Mouse (Mus musculus): ENCODE data around the gene Scaf11.
A peak's percentile ranks its signal among the peaks of the same experiment; 100 is the strongest.
"Not testable (repeated sequence)": the region's sequence is repeated elsewhere in the genome, so short reads cannot be mapped to it uniquely, and the experiment has no call there.

Scaf11 gene

GRCm38 (mm10) chr15:96463821-96464220 lies 3.2 kb upstream of the Scaf11 start:
- DNase-seq = no peak

GRCm38 (mm10) chr15:96462611-96463010 lies 2.0 kb upstream of the Scaf11 start:
- no peak for DNase-seq

- peak; percentile 58 for DNase-seq
These were observed 1.2 kb upstream of the Scaf11 start for GRCm38 (mm10) chr15:96461541-96462512.

- DNase-seq = no peak
These were observed 253 bp downstream of the Scaf11 start for GRCm38 (mm10) chr15:96460451-96460729.

DNA sequence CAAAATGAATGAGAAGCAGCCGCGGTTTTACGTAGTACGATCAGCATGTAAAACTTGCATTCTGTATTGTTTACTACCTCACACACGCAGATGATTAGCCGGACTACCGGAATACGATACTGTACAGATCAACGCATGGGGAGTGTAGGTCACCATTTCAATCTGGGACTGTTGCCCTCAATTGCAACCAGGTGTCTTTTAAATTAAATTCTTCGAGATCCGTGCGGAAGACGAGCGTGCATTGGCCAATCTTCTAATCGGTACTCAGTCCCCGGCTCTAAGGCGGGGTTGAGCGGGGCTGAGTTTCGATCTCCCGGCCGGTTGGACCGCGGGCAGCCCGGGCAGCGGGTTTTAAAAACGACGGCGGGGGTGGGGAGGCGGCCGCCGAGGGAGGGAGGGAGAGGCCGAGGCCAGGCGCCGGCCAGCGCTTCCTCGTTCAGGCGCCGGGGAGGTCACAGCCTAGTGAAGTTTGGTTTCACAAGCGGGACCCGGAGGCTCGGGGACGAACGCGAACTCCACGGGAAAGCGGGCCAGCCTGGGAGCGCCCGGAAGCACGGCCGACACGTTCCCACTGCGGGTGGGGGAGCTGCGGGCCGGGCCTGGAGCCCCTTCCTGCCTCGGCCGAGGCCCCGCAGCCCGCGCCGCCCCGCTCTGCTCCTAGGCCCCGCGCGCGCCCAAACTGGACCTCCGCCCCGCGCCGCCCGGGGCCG lies 747 bp downstream of the Scaf11 start:
- peak; percentile 70 for DNase-seq

DNA sequence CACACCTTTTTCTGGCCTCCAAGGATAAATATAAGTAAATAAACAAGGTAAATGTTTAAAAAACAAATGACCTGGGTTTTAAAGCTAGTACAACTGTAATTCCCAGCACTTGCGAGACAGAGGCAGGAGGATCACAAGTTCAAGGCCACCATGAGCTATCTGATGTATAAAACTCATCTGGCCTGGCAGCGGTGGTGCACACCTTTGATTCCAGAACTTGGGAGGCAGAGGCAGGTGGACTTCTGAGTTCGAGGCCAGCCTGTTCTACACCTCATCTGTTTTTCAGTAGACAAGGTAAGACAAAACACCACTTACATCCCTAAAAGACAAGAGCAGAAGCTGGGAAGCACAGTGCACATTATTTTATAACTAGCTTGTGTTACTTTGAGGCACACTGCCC lies 2.4 kb downstream of the Scaf11 start:
- no peak for DNase-seq

DNA sequence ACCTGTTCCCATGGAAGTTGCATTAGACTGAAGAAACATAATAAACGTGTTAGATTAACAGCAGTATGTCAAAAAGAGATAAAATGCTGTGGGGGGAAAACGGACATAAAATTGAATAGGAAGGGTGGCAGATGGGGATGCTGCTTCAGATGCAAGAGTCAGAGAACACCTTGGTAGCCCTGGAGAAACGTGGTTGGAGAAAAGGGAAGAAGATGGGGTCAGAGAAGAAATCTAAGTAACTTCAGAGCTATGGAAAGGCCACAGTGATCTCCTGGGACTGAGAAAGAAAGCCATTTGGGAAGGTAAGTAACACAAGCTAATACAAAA lies 3.3 kb downstream of the Scaf11 start:
- DNase-seq = no peak

DNA sequence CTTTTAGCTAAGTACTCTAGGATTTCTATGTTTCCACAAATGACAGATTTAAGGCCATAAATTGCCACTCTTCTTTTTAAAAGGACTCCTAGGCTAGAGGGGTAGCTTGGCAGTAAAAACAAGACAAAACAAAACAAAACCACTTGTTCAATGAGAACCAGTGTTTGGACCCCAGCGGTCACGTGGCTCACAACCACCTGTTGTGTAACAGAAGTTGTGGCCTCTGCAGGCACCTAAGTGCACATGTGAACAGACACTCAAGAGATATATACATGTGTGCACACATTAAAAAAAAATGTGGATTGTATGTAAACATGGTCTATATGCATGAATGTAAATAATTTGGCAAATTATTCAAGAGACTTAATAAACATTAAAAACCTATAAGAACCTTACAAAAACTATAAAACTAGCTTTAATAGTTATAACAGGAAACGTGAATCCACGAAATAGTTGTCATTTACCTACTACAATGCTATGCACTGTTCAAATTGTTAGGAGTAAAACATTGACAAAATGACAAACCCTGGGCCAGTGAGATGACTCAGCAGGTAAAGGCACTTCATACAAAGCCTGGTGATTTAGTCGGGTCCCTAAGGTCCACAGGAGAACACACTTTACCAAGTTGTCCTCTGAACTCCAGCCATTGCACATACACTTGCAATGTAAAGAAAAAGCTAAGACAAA lies 3.8 kb downstream of the Scaf11 start:
- no peak for DNase-seq

DNA sequence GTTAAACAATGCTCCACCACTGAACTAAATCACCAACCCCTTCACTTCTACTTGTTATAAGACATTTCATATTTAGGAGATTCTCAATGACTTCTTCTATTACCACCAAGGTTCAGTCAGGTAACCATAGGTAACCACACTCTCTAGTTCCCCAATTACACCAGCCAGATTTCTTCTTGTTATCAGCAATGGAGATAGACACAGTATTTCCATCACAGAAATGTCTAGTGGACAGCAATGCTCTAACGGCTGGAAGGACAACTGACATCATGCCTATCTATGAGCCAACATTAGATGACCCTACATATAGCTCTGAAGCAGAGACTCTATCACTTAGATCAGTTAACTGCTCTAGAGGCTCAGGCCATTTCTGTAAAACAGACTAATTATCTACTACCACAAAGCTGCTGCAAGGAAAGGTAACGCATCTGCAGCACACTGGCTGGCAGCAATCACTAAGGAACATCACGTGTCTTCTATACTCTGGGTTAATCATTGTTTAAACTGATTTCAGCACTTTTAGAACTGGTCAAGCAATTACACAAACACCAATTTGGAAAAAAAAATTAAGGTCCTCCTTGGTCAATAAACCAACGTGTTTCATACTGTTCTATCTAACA lies 4.9 kb downstream of the Scaf11 start:
- DNase-seq = no peak

DNA sequence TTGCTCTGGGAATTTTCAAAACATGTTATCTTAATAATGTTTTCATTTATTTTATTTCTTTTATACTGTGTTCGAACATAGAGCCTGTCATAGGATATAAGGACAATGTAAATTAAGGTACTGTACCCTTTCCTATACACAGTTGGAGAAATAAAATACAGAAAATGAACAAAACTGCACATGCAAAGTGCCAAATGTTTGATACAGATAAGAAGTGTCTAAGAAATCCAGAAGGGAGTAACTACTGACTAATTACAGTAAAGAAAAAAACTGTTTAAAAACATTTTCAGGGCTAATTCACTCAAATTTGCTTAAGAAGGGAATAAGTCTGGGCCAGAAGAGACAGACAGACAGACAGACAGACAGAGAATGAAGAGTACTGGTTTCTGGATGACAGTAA lies 7.3 kb downstream of the Scaf11 start:
- DNase-seq = no peak

GRCm38 (mm10) chr15:96448656-96449299 lies 11.9 kb downstream of the Scaf11 start:
- DNase-seq = no peak

DNA sequence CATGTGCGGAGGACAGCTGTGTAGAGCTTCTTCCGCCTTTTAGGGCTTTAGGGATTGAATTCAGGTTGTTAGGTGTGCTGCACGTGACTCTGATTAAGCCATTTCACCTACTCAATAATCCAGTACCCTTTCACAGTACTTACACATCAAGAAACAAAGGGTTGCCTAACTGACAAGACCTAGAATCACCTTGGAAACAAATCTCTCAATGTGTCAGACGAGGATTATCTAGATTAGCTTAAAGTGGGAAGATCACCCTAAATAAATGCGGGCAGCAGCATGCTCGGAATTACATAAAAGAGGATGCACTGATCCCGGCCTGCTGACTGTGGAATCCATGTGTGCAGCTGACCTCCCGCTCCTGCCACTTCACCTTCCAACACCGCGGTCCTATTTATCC lies 13.9 kb downstream of the Scaf11 start:
- no peak for DNase-seq

GRCm38 (mm10) chr15:96441480-96441879 lies 19.2 kb downstream of the Scaf11 start:
- not testable (repeated sequence) for DNase-seq

- DNase-seq = no peak
These were observed 26.4 kb downstream of the Scaf11 start for GRCm38 (mm10) chr15:96434202-96434601.

DNA sequence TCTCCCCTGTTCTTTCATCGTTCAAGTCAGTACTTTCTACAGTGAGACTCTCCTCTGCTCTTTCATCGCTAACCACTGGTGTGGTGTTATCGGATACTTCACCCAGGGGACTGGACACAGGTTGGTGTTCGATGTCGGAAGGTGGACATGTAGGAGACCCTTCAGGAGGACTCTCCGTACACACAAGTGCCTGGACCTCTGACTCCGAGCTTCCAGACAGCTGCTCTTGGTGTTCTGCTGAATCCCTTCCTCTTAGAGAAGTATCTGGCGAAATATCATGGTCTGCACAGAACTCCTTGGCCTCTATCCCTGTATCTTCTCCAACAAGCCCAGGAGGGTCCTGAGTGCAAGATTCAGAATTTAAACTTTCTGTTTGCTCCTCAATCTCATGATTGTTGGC lies 40.7 kb downstream of the Scaf11 start:
- no peak for DNase-seq

DNA sequence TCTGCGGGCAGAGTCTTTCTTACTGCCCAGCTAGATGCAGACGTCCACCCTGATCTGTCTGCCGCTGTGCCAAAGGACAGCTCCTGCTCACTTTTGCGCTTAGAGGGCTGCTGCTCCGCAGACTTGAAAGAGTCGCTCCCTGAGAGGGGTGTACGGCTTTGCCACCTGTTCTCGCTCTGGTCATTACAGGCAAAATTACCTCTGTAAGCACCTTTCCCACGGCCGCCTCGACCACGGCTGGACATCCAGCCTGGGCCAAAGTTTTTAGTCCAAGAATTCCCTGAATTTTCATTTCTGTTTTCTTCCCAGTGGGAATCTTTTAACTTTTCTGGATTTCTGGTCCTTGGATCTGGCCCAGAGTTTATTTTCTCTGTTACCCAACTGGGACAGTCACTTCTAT lies 42.5 kb downstream of the Scaf11 start:
- DNase-seq = no peak

GRCm38 (mm10) chr15:96408717-96409121 lies 51.9 kb downstream of the Scaf11 start:
- DNase-seq = no peak

DNA sequence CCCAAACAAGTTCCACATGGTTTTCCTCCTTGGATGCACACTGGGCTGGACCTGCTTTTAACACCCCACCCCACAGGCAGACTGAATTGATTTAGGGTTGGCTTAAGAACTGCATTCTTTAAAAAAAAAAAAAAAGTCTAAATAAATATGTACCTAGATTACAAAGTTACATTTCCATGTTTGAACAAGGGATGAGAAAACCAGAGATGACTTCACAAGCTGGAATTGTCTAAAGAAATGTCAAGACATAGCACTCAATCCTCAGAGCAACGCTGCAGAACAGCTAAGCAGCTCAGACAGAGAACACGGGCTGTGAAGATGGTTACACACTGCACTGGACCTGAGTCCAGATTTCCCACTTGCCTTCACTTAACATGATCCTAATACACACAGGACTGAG lies 53.5 kb downstream of the Scaf11 start:
- DNase-seq = no peak

DNA sequence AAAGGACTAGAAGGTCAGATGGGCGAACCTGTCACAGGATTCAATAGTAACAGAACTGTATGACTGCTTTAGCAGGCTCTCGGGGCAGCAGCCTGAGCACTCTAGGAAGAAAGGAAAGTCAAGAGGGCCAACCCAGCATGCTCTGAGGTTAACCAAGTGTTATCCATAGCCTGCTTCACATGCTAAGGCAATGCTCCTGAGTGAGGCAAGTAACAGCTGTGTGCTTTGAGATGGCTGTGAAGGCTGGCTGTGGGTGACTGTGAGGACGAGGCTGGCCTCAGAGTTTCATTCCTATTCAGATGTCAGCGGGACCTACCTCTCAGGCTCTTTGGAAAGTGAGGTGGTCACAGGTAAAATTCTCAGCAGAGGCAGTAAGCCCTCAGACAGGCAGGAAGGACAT lies 54.4 kb downstream of the Scaf11 start:
- no peak for DNase-seq

- no peak for DNase-seq
These were observed 55.1 kb downstream of the Scaf11 start for GRCm38 (mm10) chr15:96405548-96405947.

GRCm38 (mm10) chr15:96398333-96398732 lies 62.3 kb downstream of the Scaf11 start:
- DNase-seq = no peak

DNA sequence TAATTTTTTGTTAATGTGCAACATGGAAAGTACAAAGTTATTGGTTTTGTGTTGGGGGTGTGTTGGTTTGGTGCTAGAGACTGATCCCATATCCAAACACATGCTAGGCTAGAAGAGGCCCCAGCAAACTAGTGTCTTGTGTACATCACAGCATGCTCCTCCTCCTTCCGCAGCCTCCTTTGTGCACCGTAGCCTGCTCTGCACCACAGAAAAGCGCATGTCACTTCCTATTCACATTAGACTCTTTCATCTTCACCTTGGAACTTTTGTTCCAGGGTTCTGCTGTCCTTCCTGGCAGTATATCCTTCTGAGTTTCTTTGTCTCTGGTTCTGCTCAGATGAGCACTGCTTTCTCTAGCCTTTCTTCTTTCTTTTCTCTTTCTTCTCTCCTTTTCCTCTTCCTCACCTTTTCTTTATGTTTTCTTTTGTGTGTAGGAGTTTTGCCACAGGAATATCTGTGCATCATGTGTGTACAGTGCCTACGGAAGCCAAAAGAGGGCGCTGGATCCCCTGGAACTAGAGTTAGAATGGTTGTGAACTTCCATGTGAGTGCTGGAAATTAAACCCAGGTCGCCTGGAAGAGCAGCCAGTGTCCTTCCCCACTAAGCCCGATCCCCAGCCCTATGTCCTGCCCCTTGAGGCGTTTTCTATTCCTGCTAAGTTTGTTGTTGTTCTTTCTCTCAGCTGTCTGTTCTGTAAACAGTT lies 63.9 kb downstream of the Scaf11 start:
- DNase-seq = no peak
